10 mouse cellular contexts compared by ENCODE assay signal in genomic region chr12:40177089-40177488, GRCm38 (mm10). TPM values are rescaled to one million over a fixed set of nuclear protein-coding genes. Genes with fewer than 3 reads are reported as not detected.
DNase-seq lines count a peak whose midpoint lies in the region; ATAC-seq and TF ChIP-seq lines count a peak whose summit lies in the region.
"Had no signal": no experiment of that assay in that cellular context is flagged by ENCODE, and none has a peak within 500 bp of the region (broad histone marks: within the 10 kb centered on the region; RNA-seq: fewer than 3 reads in every experiment).

No protein-coding gene starts in this region.

- WGBS in forebrain, embryonic 16.5 days: 65% methylated on average over 6 of the region's 6 CpGs

- no peaks in the 10 kb centered on the region for H3K36me3 ChIP-seq in forebrain, embryonic 16.5 days (ENCODE audit: control insufficient read depth, insufficient read depth)
- H3K36me3 ChIP-seq: stomach, embryonic 15.5 days had no signal

- peak; percentile 46 to 50 for DNase-seq in cerebellum, postnatal 10 days
- DNase-seq in cerebellum, adult 8-10 months: no peak
- no peak for DNase-seq in left cerebral cortex, adult 2 months (ENCODE audit: extremely low spot score in 1 of 2, low spot score in 2 of 2)
- DNase-seq in left cerebral cortex, adult 11 months (ENCODE audit: low spot score): no peak
- peak; percentile 48 for DNase-seq in lung, postnatal 14 days
- DNase-seq in urinary bladder, postnatal 36 days (ENCODE audit: low spot score in 2 of 2): no peak

- no peak overlapping the region for H3K27ac ChIP-seq in left cerebral cortex, adult 2 months
- H3K27ac ChIP-seq in bone marrow macrophage, adult 2 months (ENCODE audit: insufficient read depth, low read depth, low read length): no peak overlapping the region
- no peak overlapping the region for H3K27ac ChIP-seq in forebrain, embryonic 16.5 days (ENCODE audit: low read length)
- H3K27ac ChIP-seq: stomach, embryonic 15.5 days had no signal

- no peak overlapping the region for H3K4me3 ChIP-seq in left cerebral cortex, adult 2 months
- no peak overlapping the region for H3K4me3 ChIP-seq in bone marrow macrophage, adult 2 months (ENCODE audit: insufficient read depth, low read length)
- no peak overlapping the region for H3K4me3 ChIP-seq in forebrain, embryonic 16.5 days (replicated peaks; ENCODE audit: low read length)
- H3K4me3 ChIP-seq: stomach, embryonic 15.5 days had no signal

- no peaks in the 10 kb centered on the region for H3K4me1 ChIP-seq in bone marrow macrophage, adult 2 months (ENCODE audit: control insufficient read depth, insufficient read depth, low read length)
- H3K4me1 ChIP-seq in forebrain, embryonic 16.5 days (replicated peaks; ENCODE audit: control insufficient read depth, insufficient read depth, low read length): no peaks in the 10 kb centered on the region
- H3K4me1 ChIP-seq: stomach, embryonic 15.5 days had no signal

- no peak for TF ChIP-seq POLR2A in bone marrow macrophage, adult 2 months (IDR thresholded peaks at IDR 0.05; ENCODE audit: borderline replicate concordance, low read depth, low read length)

- no peaks in the 10 kb centered on the region for H3K27me3 ChIP-seq in forebrain, embryonic 16.5 days (replicated peaks; ENCODE audit: control insufficient read depth, insufficient read depth, low read length)
- H3K27me3 ChIP-seq: stomach, embryonic 15.5 days had no signal

- peak; percentile 67 for TF ChIP-seq CTCF in left cerebral cortex, adult 2 months (IDR thresholded peaks at IDR 0.05)
- TF ChIP-seq CTCF in bone marrow macrophage, adult 2 months (IDR thresholded peaks at IDR 0.05; ENCODE audit: low read depth, low read length): peak; percentile 47; the same call in 1 of the 2 replicates

- no peak overlapping the region for H3K4me2 ChIP-seq in forebrain, embryonic 16.5 days (ENCODE audit: low read length)
- H3K4me2 ChIP-seq: stomach, embryonic 15.5 days had no signal

- intact Hi-C loops in left cerebral cortex, adult 2 months (cut with DNase I): no loop called here

- ATAC-seq in forebrain, embryonic 16.5 days: no peak

- H3K9ac ChIP-seq in forebrain, embryonic 16.5 days (replicated peaks; ENCODE audit: low read depth, low read length): no peak overlapping the region
- H3K9ac ChIP-seq: stomach, embryonic 15.5 days had no signal

- peaks cover 3% of the 10 kb centered on the region; the same call in 1 of the 2 replicates for H3K9me3 ChIP-seq in forebrain, embryonic 16.5 days (ENCODE audit: control insufficient read depth, low read length)
- H3K9me3 ChIP-seq: stomach, embryonic 15.5 days had no signal

RNA-seq across cellular contexts. Expression of gene Lsmem1, which starts 22.2 kb away (rescaled TPM):
- 1 to 10 TPM; 1.5 to 1.7 TPM for total RNA-seq in left cerebral cortex, adult 2 months (2021)
- not detected in 2 replicates for polyA plus RNA-seq in bone marrow macrophage, adult 2 months (2012; ENCODE audit: insufficient read depth, insufficient read length, missing spikeins)
- polyA plus RNA-seq in forebrain, embryonic 16.5 days (2015; fragmentation: Nextera tagmentation; extraction: Ambion mirVana): not detected in 2 replicates
- polyA plus RNA-seq: gonadal fat pad, adult 2 months had no signal

RNA-seq across cellular contexts. Expression of gene Scin, which starts 43.1 kb away (rescaled TPM):
- total RNA-seq in left cerebral cortex, adult 2 months (2021): not detected
- polyA plus RNA-seq in bone marrow macrophage, adult 2 months (2012; ENCODE audit: insufficient read depth, insufficient read length, missing spikeins): 0.36 TPM in 1 of 2 replicates, not detected in the other
- polyA plus RNA-seq in forebrain, embryonic 16.5 days (2015; fragmentation: Nextera tagmentation; extraction: Ambion mirVana): 0.47 TPM in 1 of 2 replicates, not detected in the other

Comparison
In these comparisons a context has a peak if more than half of its experiments do, and no peak if none do; other contexts are left out.
1. DNase-seq: peak in cerebellum, postnatal 10 days (2 of 2) and lung, postnatal 14 days (single experiment); none in cerebellum, adult 8-10 months (single experiment), left cerebral cortex, adult 2 months (0 of 2), left cerebral cortex, adult 11 months (single experiment) and urinary bladder, postnatal 36 days (0 of 2).